Mouse (Mus musculus) lung, adult 2 months (tissue): ENCODE results near the gene Slc4a5.

Source experiments
- CTCF ChIP-seq: fragments of 200-500 bp; IDR thresholded peaks from 2 replicates; pipeline ENCODE4 v1.5.1; 2011; ENCODE audit warnings: mild to moderate bottlenecking, low read length, control low read depth; ENCODE audit not compliant: insufficient read depth
- POLR2A ChIP-seq: fragments of 200-500 bp; IDR thresholded peaks from 2 replicates; pipeline ENCODE4 v1.6.1; 2011; ENCODE audit warnings: low read depth, mild to moderate bottlenecking, control low read depth, low read length, borderline replicate concordance; ENCODE audit errors: extremely low read depth

DNA sequence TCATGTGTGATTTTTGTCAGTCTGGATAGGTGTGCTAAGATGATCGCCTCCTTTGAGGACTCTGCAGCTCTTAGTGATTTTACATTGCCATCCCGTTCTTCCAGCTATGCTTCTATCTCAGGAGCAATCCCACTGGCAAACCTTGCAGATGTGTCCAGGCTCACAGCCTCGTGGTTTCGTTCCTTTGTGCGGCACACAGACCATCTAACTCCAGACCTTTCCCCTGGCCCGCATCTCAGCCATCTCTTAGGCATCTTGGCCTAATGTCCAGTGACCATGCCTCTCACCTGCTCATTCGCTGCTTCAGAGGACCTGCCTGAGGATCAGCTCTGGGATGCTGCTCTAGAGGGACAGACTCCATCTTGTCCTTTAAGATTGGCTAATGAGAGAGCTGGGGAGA lies 130.5 kb downstream of the Slc4a5 start:
- TF ChIP-seq POLR2A (no peak), CTCF (no peak)
